Mouse (Mus musculus): ENCODE measurements around the gene Grap2.

Gene Grap2

GRCm38 (mm10) chr15:80601456-80601855, 29.1 kb downstream of the Grap2 start:
- DNase-seq (ENCODE audit: low spot score), result no peak

GRCm38 (mm10) chr15:80602487-80602886, 30.1 kb downstream of the Grap2 start:
- peak; percentile 35 for DNase-seq (ENCODE audit: low spot score)

GRCm38 (mm10) chr15:80604026-80604425, 31.6 kb downstream of the Grap2 start:
- no peak for DNase-seq (ENCODE audit: low spot score)

- no peak for DNase-seq (ENCODE audit: low spot score)
These were observed 35.6 kb downstream of the Grap2 start for GRCm38 (mm10) chr15:80607970-80608369.

GRCm38 (mm10) chr15:80610335-80610734, 37.9 kb downstream of the Grap2 start:
- no peak for DNase-seq (ENCODE audit: low spot score)

- no peak for DNase-seq (ENCODE audit: low spot score)
These were observed 39.1 kb downstream of the Grap2 start for GRCm38 (mm10) chr15:80611478-80611877.

- no peak for DNase-seq (ENCODE audit: low spot score)
These were observed 41.5 kb downstream of the Grap2 start for GRCm38 (mm10) chr15:80613904-80614303.

GRCm38 (mm10) chr15:80614500-80615289, 42.3 kb downstream of the Grap2 start:
- DNase-seq (ENCODE audit: low spot score), result peak; percentile 49

GRCm38 (mm10) chr15:80615290-80615570, 42.8 kb downstream of the Grap2 start:
- no peak for DNase-seq (ENCODE audit: low spot score)

- DNase-seq (ENCODE audit: low spot score), result no peak
These were observed 43.4 kb downstream of the Grap2 start for GRCm38 (mm10) chr15:80615636-80616383.

GRCm38 (mm10) chr15:80617839-80618238, 45.4 kb downstream of the Grap2 start:
- DNase-seq (ENCODE audit: low spot score), result no peak

- no peak for DNase-seq (ENCODE audit: low spot score)
These were observed 46.8 kb downstream of the Grap2 start for GRCm38 (mm10) chr15:80619166-80619565.

GRCm38 (mm10) chr15:80619786-80620185, 47.4 kb downstream of the Grap2 start:
- DNase-seq (ENCODE audit: low spot score), result peak; percentile 58

- DNase-seq (ENCODE audit: low spot score), result no peak
These were observed 48.0 kb downstream of the Grap2 start for GRCm38 (mm10) chr15:80620371-80620770.

GRCm38 (mm10) chr15:80623171-80623837, 50.9 kb downstream of the Grap2 start:
- no peak for DNase-seq (ENCODE audit: low spot score)

GRCm38 (mm10) chr15:80626472-80626871, 54.1 kb downstream of the Grap2 start:
- DNase-seq (ENCODE audit: low spot score), result no peak

- DNase-seq (ENCODE audit: low spot score), result no peak
These were observed 57.8 kb downstream of the Grap2 start for GRCm38 (mm10) chr15:80630147-80630546.

GRCm38 (mm10) chr15:80630711-80631110, 58.3 kb downstream of the Grap2 start:
- DNase-seq (ENCODE audit: low spot score), result no peak

GRCm38 (mm10) chr15:80631311-80631710, 58.9 kb downstream of the Grap2 start:
- no peak for DNase-seq (ENCODE audit: low spot score)

- no peak for DNase-seq (ENCODE audit: low spot score)
These were observed 60.0 kb downstream of the Grap2 start for GRCm38 (mm10) chr15:80632280-80632893.

GRCm38 (mm10) chr15:80634391-80635193, 62.2 kb downstream of the Grap2 start:
- peak; percentile 73 for DNase-seq (ENCODE audit: low spot score)
